Mouse (Mus musculus) thymus, postnatal 0 days (tissue): Measurements from ENCODE around the gene Olfr750. TPM values are rescaled to one million over a fixed set of nuclear protein-coding genes. Genes with fewer than 3 reads are reported as not detected.

Experiments used
- DNase-seq: peaks from one replicate; pipeline ENCODE4 v3.0.0-alpha.2; 2015; ENCODE audit warnings: low spot score
- polyA plus RNA-seq: library from polyadenylated mRNA; unstranded; fragments of >200 nt; fragmentation: Nextera tagmentation; extraction: Ambion mirVana; gene quantifications from 2 replicates; pipeline ENCODE4 v1.2.1, GENCODE M21; 2015

The Olfr750 gene
- not detected in 2 replicates for polyA plus RNA-seq

- DNase-seq: no peak
Observed at GRCm38 (mm10) chr14:51074335-51074734, at the start of gene Olfr750. Olfr750 (minus strand) TSS chr14:51074435.

GRCm38 (mm10) chr14:51113916-51114560 is 39.8 kb upstream of the Olfr750 start, which contains the start of gene Eddm3b:
Eddm3b (plus strand) TSS chr14:51114426.
- DNase-seq: no peak

GRCm38 (mm10) chr14:51113476-51113875 is 39.2 kb upstream of the Olfr750 start:
- no peak for DNase-seq

- no peak for DNase-seq
Observed at GRCm38 (mm10) chr14:51111966-51112365, 37.7 kb upstream of the Olfr750 start.

- no peak for DNase-seq
Observed at GRCm38 (mm10) chr14:51106449-51106967, 32.3 kb upstream of the Olfr750 start.

- no peak for DNase-seq
Observed at GRCm38 (mm10) chr14:51104366-51104765, 30.1 kb upstream of the Olfr750 start.

GRCm38 (mm10) chr14:51103217-51103616 is 29.0 kb upstream of the Olfr750 start:
- DNase-seq: peak; percentile 63

- DNase-seq: no peak
Observed at GRCm38 (mm10) chr14:51101284-51101683, 27.0 kb upstream of the Olfr750 start.

- no peak for DNase-seq
Observed at GRCm38 (mm10) chr14:51098921-51099320, 24.7 kb upstream of the Olfr750 start.

GRCm38 (mm10) chr14:51098300-51098699 is 24.1 kb upstream of the Olfr750 start:
- DNase-seq: peak; percentile 57

- DNase-seq: no peak
Observed at GRCm38 (mm10) chr14:51095736-51096524, 21.7 kb upstream of the Olfr750 start.

- no peak for DNase-seq
Observed at GRCm38 (mm10) chr14:51094921-51095320, 20.7 kb upstream of the Olfr750 start.

- DNase-seq: no peak
Observed at GRCm38 (mm10) chr14:51094096-51094875, 20.1 kb upstream of the Olfr750 start.

GRCm38 (mm10) chr14:51093496-51093895 is 19.3 kb upstream of the Olfr750 start:
- no peak for DNase-seq

GRCm38 (mm10) chr14:51092073-51092620 is 17.9 kb upstream of the Olfr750 start:
- DNase-seq: no peak

- no peak for DNase-seq
Observed at GRCm38 (mm10) chr14:51090921-51091900, 17.0 kb upstream of the Olfr750 start, which contains the start of the genes Rnase4 and Ang. Rnase4 (plus strand) TSS chr14:51091077. Ang (plus strand) TSS chr14:51091150.

GRCm38 (mm10) chr14:51090077-51090781 is 16.0 kb upstream of the Olfr750 start:
- peak; percentile 92 for DNase-seq

- DNase-seq: no peak
Observed at GRCm38 (mm10) chr14:51089674-51090076, 15.4 kb upstream of the Olfr750 start.
